Mouse (Mus musculus) layer of hippocampus, adult 11-12 months (tissue): ENCODE measurements around the gene Pappa.

Experiments used
- DNase-seq: peaks from one replicate; pipeline ENCODE4 v3.0.0; 2022; ENCODE audit warnings: low spot score

Pappa gene

DNA sequence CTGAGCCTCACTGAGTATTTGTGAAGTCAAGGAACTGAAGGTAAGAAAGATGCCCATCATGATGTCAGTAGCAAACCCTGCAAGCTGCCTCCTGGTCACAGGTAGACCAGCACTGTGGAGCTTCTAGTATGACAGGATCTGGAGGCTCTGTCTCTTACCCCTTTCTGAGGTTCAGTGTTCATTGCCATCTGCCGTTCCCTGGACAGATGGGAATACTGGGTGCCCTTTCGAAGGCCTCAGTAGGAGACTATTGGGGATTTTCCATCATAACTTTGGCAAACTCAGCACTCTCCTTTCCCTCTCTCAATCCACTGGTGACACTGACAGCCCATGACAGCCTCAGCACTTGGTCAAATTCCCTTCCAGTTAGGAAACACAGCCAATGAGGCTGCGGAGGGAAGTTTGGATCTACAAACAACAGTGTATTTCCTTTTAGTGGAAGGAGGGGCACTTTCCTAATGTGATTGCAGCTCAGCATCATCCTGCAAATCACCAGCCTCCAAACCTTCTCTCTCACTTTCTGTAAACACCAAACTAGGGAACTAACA lies 42.4 kb downstream of the Pappa start:
- no peak for DNase-seq

DNA sequence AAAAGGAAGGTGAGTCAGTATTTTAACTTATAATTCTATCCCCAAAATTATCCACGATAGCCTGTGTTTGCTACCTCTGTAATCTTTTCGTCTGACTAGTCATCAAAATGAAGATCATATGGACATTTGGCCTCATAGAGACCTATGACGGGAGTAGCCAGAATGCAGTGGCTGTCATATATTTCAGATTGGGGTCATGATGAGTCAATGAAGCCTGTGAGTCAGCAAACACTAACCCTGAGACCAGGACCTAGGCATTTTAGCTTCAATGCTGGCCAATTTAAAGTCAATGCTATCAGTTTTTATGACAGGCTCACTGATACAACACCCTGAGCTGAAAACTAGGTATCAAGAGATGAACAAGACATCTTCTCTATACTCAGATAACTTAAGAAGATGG lies 50.5 kb downstream of the Pappa start:
- DNase-seq: no peak

DNA sequence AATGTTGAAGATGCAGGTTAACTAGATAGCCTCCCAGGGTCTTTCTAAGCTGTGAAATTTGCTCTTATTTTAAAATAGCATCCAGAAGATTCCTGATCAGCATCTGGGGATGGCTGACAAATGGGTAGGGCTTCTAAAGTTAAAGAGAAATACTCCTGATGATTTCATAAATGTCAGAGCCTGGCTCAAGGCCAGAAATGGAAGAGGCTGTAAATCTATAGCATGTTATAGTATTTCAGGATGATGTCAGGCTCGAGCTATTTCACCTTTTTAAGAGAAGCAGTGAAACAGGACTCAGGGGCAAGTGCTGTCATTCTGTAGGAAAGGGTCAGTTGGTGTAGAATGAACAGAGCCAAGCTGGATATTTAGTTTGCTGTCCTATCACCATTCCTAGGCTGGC lies 54.2 kb downstream of the Pappa start:
- no peak for DNase-seq

DNA sequence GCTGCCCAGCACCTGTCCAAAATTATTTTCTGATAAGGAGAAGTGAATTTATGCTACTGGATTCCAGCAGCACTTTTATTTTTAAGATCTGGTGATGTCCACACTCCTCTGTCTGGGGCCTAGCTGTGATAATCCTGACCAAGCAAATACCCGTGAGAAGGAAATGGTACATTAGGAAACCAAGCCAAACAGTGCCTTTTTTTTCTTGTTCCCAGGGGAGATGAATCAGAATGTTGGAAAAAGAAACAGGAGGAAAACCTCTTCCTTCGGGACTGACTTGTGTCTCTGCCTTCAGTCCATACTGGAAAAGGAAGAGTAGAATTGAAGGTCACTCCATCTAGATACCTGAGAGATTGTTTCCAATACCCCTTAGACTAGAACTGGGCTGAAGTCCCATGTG lies 63.3 kb downstream of the Pappa start:
- no peak for DNase-seq

DNA sequence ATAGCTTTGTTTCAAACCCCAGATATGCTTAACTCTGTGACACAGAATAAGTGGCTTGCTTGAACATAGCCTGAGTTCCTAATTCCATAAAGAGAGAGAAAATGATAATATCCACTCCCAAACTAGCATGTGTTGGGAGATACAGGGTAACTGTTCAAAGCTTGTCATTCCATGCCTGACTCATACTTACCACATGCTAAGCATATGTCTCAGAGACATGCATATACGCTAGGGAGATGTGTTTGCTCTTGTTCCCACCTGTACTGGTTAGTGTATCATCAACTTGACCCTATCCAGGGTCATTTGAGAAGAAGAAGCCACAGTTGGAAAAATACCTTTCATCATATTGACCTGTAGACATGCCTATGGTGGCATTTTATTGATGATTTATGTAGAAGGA lies 63.7 kb downstream of the Pappa start:
- no peak for DNase-seq

DNA sequence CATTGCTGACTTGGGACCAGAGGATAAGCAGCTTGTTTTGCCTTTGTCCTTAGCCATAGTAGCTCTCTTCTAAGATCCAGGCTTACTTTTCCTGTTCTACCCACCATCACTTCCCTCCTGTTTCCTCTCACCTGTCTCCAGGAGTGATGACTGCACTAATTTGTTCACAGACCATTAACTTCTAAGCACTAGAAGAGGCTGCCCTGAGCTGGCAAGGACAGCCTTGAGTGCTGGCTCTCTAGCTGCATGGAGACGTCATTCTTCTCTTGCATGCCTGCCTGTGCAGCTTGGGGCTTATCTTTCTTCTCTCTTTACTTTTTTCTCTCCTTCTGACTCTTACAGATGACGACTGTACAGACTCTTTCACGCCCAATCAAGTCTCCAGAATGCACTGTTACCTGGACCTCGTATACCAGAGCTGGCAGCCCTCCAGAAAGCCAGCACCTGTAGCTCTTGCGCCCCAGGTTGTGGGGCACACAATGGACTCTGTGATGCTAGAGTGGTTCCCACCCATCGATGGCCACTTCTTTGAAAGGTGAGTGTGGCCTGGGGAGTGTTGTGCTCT lies 65.0 kb downstream of the Pappa start:
- DNase-seq: no peak

DNA sequence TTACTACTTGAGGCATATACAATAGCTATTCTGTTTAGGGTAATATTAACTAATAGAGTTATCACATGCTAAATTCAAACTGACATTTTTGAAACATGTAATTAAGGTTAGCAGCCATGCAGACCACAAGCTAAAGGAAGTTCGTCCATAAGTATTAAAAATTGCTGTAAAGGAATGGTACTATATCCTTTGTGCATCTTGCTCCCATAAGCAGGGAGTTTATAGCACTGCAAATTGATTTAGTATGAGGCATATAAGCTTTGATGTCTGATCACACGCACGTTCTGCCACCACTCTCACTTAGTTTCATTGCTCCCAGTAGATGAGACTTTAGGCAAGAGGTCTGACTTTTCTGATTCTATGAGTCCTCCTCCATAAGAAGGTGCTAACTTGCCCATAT lies 68.8 kb downstream of the Pappa start:
- DNase-seq: no peak

DNA sequence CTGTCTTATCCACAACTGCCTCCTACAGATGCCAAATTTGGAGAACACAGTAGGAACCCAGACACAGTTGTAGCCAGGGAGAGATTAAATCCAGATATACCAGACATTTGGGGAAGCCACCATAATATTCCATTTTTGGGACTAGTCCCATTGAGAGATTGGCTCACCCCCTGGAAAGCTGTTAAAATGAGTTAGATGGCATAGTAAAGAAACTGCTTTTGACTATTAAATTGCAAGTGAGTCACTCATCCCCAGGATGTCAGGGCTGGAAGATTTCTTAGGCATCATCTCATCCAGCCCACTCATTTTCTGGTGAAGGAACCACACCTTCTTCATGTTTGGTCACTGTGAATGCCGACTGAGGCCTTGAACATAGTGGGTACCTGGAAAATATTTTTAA lies 72.0 kb downstream of the Pappa start:
- no peak for DNase-seq

DNA sequence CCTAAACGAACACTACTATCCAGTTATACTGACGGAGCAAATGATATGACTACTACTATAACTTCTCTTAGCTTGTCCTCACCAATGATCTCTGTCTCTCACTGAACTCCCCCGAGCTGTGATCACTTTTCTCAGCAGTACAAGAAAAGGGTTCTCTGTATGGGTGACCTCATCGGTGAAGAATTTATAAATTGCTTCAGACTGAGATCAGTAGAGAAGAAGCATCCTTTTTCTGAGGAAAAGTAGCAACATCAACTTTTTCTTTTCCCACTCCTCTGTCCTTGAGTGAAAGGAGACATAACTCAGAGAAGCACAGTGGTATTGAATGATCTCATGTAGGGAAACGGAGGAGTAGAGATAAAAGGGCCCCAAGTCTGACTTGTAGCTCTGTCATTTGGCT lies 79.7 kb downstream of the Pappa start:
- DNase-seq: no peak

DNA sequence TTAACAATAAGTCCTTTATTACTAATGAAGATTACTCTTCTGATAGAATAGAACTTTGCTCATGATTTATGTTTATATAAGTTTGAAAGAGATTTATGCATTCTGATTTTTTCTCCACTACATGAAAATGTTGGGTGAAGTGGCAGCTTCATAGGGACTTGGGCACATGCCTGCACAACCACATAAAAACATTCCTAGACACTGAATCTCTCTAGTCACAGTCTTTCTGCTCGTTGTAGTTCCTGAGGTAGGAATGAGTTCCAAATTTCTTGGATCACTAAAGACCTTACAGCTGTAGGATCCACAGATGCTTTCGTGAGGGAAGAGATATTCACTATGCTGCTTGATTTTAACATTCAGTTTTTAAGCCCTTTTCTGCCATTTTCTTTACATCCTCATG lies 81.5 kb downstream of the Pappa start:
- DNase-seq: no peak

DNA sequence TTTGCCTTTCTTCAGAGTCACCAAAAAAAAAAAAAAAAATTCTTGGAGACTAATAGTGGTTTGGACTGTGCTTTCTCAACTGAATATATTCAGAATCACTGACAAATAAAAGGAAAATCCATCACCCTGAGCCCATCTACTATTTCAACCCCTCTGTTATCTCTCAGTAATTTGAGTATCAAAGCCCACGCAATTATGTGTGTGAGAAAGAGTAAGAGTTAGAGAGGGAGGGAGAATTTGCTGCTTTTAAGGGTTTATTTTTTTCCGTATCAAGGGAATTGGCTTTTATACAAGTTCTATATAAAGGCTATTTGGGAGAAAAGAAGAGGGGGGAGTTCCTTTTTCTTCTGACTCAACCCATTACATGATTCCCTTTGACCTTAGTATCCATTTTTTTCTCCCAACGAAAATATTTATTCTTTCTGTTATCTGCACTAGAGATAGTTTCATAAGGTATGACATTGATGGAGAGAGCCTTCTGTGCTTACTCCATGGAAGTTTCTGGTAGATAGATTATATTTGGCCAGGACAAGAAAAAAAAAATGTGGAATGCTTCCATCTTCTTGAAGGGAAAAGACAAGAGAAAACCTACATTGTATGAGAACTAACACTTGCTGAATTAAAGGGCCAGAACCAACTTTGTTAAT lies 85.5 kb downstream of the Pappa start:
- no peak for DNase-seq

DNA sequence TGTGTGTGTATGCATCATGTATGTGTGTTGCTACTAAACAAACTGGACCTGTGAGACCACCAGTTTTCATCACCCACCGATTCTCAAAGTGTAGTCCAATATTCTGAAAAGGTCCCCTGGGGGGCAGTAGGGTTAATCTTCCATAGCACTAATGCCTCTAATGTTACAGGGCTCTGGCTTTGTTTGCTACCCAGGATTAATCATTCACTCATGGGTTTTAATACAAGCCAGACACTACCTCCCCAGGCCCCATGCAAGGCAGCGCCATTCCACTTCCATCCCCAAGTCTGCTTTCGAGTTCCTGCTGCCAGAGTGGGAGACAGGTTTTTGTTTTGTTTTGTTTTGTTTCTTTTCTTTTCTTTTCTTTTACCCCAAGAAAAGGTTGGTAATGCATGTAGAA lies 92.7 kb downstream of the Pappa start:
- DNase-seq: no peak

DNA sequence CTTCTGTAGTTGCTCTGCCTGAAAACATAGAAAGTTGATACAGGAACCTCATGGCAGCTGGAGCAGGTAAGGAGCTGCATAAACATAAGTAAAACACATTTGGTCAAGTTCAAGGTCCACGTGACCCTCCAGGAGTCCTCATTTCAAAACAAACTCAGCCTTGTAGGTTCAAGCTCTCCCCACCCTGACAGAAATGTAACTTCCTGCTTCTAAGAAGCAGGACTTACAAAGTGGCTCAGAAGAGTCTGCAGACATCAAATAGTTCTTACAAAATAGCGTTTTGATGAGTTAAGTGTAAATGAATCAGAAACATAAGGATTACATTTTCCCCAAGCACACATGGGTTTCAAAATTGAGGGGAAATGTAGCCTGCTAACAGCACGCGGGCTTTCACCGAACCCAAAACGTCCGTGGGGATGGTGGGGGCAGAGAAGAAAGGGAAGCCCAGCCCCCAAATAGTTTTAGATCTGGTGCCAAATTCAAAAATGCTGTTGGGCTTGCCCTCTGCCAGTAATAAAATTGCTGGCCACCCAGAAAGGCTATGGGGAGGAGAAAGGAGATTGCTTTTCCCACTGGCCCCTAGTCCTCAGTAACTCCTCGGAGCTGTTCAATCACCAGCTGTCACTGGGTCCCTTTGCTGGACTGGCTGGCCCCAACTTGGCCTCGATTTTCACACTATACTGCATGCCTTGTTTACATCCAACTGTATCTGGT lies 93.8 kb downstream of the Pappa start:
- no peak for DNase-seq

DNA sequence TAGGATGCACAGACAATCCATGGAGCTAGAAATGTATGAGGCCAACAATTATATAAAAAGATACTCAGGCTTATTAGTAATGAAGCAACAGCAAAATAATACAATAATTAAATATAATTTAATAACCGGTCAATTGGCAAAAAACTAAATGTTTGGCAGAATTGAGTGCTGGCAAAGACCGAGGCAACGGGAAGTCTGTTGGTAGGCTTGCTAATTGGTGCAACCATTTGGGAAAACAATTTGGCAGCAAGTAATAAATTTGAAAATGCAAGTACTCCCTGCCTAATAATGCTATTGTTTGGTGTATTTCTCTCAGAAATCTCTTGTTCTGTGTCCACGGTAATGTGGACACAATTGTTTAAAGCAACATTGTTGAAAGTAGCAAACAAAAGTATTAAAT lies 99.9 kb downstream of the Pappa start:
- no peak for DNase-seq

DNA sequence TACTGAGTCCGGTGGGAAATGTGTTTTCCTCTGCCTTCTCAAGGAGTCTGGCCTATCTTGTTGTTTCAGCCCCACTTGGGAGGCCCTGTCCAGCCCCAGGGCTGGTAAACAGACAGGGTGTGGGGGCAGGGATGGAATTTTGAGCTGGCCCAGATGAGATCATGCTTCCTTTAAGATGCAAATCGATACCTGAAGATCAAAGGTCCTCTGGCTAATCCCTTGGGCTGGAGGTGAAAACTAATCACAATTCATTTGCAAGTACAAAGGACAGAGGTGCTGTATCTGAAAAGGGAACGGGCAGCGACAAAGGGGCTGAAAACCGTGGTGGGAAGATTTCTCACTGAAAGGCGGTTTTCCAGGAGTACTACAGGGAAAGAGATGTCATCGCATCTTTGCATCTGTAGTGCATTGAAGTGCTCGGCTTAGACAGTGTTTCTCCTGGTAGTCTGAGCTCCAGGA lies 114.6 kb downstream of the Pappa start:
- no peak for DNase-seq

DNA sequence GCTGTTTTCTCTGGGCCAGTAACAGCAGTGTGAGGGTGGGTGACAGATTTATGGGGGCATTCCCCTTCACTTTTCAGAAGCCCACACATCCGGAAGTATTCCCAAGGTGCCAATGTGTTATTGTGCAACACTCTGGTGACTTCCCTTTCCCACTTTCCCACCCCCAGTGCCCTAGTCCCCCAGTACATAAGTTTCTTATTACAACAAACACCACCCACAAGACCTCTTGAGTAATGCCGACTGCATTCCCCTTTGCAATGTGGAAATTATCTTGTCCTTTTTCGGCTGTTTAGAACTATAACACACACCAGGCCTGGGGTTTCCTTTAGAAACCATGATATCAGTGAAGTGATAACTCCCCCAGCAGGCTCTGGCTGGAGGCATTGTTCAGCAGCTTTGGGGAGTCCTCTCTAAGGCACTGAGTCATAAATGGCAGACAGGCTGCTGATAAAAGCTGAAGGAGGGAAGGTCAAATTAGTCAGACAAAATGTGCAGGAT lies 118.5 kb downstream of the Pappa start:
- no peak for DNase-seq

DNA sequence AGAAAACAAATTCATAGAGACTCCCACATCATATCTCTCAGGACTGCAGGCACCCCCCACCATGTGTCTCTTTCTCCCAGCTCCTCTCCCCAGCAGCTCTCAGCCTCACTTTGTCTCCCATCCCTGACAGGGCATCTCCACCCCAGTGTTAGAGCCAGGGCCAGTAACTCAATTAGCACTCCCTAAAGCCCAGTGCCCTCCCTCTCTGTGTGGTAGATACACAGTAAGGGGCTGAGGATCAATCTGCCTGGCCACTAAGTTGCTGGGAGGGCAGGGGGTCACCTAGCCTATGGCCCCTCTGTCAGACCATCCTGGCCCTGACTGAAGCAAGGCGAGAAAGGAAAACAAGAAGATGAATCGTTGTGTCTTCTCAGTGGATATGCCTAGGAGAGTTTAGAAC lies 119.3 kb downstream of the Pappa start:
- DNase-seq: no peak

DNA sequence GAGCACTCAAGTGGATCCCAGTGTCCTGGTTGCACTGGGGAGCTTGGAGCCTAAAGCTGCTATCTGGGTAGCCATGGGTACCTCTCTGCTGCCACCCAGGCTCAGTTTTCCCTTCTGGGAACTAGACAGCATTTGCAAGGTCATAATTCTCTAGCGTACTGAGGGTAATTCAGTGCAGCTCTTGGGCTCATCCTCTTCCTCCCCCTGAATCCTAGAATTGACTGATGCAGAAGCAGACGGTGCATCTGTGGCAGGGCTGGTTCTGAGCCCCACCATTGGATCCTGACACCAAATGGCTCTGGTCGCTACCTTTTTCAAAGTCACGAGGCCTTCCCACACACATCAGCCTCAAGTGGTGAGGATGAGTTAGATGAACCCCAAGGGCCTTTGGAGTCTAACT lies 121.0 kb downstream of the Pappa start:
- DNase-seq: no peak

DNA sequence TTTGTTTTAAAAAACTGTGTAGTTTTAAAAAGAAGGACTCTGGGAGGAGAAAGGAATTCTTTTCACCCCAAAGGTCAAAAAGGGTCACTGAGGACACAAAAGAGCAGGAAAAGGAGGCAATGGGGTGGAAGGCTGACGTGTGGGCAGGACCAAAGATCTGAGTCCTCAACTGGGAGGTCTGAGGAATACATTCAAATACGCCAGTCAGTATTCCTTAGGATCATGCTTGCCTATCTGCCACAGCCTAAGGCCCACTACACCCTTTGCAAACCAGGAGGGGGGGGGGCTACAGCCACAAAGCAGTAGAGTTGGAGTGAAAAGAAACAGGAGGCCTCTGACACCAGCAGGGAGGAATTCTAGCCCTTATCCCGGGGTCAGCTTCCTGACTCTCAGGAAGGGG lies 121.5 kb downstream of the Pappa start:
- no peak for DNase-seq

DNA sequence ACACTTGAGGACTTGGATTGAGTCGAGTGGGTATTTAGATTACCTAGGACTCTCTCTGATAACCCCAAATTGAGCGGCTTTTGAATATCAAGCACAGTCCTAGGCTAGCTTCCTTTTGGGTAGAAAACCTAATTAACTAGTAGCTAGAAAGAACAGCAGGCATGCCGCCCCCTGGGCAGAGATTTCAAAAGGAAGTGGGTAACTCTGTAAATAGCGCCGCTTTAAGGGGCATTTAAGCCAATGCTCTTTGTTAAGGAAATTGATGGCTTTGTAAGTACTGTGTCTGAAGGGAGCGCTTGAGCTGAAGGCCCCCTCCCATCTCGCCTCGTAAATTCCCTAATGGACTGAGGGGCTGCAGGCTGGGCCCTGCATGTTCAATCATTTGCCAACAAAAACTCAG lies 128.2 kb downstream of the Pappa start:
- no peak for DNase-seq

DNA sequence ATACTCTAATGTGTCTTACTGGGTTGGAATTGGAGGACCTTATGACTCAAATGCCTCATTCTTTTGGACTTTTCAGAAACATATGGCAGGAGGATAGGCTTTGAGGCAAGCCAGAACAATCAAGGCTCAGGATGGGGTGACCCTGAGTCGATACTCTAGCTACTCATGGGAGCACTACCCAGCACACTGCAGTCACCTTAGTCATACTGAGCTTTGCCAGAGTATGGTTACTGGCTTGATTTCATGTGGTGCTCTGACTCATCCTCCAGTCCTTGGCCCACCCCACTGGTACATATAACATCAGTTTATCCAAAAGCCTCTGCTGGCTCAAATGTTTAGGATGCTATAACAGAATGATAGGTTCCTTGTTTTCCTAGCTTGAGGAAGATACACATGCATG lies 130.1 kb downstream of the Pappa start:
- no peak for DNase-seq

DNA sequence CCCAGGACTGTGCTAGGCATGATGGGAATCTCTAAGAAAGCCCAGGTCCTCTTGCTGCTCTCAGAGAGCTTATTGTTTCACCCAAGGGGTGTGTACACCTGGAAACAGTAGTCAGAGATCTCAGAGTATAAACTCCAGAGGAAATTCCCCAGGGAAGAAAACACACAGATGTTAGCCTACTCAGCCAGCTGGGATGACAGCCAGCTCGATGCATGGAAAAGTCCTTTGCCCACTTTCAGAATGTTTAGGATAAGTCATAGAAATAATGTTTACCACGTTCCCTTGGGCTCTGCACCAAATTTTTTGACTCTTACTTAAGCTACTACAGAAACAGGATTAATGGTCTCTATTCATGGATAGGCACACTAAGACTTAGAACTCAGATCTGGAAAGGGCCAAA lies 143.1 kb downstream of the Pappa start:
- no peak for DNase-seq

DNA sequence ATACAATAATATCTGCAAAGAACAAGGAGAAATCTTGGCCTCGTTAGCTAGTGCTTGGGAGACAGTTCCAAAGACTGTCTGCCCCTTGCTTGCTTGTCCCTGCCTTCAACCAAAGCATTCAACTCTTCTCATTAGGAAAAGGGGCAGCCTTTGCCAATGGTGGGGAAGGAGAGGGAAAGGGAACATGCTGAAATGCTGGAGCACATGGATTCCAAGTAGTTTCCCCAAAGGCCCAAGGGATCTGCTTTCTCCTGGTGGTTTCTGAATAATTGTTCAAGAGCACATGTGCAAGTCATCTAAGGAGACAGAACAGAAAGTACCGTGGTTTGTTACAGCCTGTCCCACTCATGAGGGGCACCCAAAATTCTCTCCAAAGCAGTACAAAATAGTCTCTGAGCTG lies 146.0 kb downstream of the Pappa start:
- DNase-seq: no peak
